Mouse (Mus musculus): ENCODE results near the gene Hirip3.

Gene Hirip3

DNA sequence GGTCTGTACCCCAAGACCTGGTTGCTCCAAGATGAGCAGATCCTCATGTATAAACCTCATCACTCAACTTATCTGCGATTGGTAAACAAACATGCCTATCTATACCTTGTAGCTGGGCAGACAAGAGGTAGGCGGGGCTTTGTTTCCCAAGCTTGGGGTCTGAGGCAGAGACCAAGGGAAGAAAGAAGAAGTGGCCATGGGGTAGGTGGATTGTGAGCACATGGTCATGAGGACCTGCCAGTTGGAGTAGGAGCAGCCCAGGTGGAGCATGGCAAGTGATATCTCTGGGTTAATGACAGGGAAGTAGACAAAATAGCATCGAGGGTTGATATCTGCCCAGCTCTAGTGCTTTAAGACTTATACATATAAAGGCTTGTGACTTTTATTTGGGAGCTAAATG is 53.1 kb downstream of the Hirip3 start:
- DNase-seq (ENCODE audit: low spot score), result no peak
